Mouse (Mus musculus) brain, embryonic 18.5 days (tissue): Measurements from ENCODE around the gene Ttbk1.

Source experiments
- DNase-seq: peaks from one replicate; pipeline ENCODE4 v3.0.0-alpha.2; 2012; ENCODE audit warnings: low read depth, low spot score

Gene Ttbk1

GRCm38 (mm10) chr17:46476601-46477000, 10.9 kb downstream of the Ttbk1 start:
- DNase-seq: no peak

GRCm38 (mm10) chr17:46467830-46468229, 19.6 kb downstream of the Ttbk1 start:
- no peak for DNase-seq

- DNase-seq: no peak
Measured at GRCm38 (mm10) chr17:46462226-46462625, 25.2 kb downstream of the Ttbk1 start.

- DNase-seq: no peak
Measured at GRCm38 (mm10) chr17:46461347-46461746, 26.1 kb downstream of the Ttbk1 start.

- DNase-seq: no peak
Measured at GRCm38 (mm10) chr17:46460673-46461072, 26.8 kb downstream of the Ttbk1 start.

- no peak for DNase-seq
Measured at GRCm38 (mm10) chr17:46458439-46458838, 29.0 kb downstream of the Ttbk1 start.

GRCm38 (mm10) chr17:46457791-46458190, 29.7 kb downstream of the Ttbk1 start:
- DNase-seq: no peak

GRCm38 (mm10) chr17:46455110-46455691, 32.3 kb downstream of the Ttbk1 start:
- DNase-seq: no peak

GRCm38 (mm10) chr17:46454539-46454938, 32.9 kb downstream of the Ttbk1 start:
- no peak for DNase-seq

GRCm38 (mm10) chr17:46453970-46454411, 33.5 kb downstream of the Ttbk1 start:
- DNase-seq: no peak

GRCm38 (mm10) chr17:46453302-46453948, 34.0 kb downstream of the Ttbk1 start:
- DNase-seq: no peak

GRCm38 (mm10) chr17:46452683-46453082, 34.8 kb downstream of the Ttbk1 start:
- DNase-seq: no peak

GRCm38 (mm10) chr17:46446264-46446663, 41.2 kb downstream of the Ttbk1 start:
- DNase-seq: no peak

GRCm38 (mm10) chr17:46444839-46445579, 42.5 kb downstream of the Ttbk1 start:
- DNase-seq: no peak

- no peak for DNase-seq
Measured at GRCm38 (mm10) chr17:46439176-46439575, 48.3 kb downstream of the Ttbk1 start.

- no peak for DNase-seq
Measured at GRCm38 (mm10) chr17:46438298-46438873, 49.1 kb downstream of the Ttbk1 start, which contains the start of gene Slc22a7. Gene Slc22a7, minus strand, starts transcription at chr17:46438457.

- no peak for DNase-seq
Measured at GRCm38 (mm10) chr17:46436672-46437366, 50.7 kb downstream of the Ttbk1 start.

- no peak for DNase-seq
Measured at GRCm38 (mm10) chr17:46433627-46434026, 53.8 kb downstream of the Ttbk1 start.

- no peak for DNase-seq
Measured at GRCm38 (mm10) chr17:46428761-46429414, 58.6 kb downstream of the Ttbk1 start, which contains the start of gene Crip3. Gene Crip3, plus strand, starts transcription at chr17:46428926.

GRCm38 (mm10) chr17:46426496-46426895, 61.0 kb downstream of the Ttbk1 start:
- DNase-seq: no peak

GRCm38 (mm10) chr17:46419717-46420116, 67.8 kb downstream of the Ttbk1 start:
- no peak for DNase-seq
